Mouse (Mus musculus): Measurements from ENCODE around the gene Rpl29.

Rpl29 gene

GRCm38 (mm10) chr9:106417841-106418625 is 11.2 kb upstream of the Rpl29 start:
- DNase-seq (ENCODE audit: low spot score in 2 of 2): no peak

GRCm38 (mm10) chr9:106420608-106421007 is 8.6 kb upstream of the Rpl29 start:
- DNase-seq (ENCODE audit: low spot score in 2 of 2): no peak

- DNase-seq (ENCODE audit: low spot score in 2 of 2): no peak
Observed at GRCm38 (mm10) chr9:106421033-106421864, 8.0 kb upstream of the Rpl29 start.

- peak; percentile 75 to 84 for DNase-seq (ENCODE audit: low spot score in 2 of 2)
Observed at GRCm38 (mm10) chr9:106421865-106422160, 7.4 kb upstream of the Rpl29 start.

- peak; percentile 21 for DNase-seq (ENCODE audit: low spot score in 2 of 2)
Observed at GRCm38 (mm10) chr9:106428719-106429220, 484 bp upstream of the Rpl29 start.

- DNase-seq (ENCODE audit: low spot score in 2 of 2): no peak
Observed at GRCm38 (mm10) chr9:106430015-106430264, 686 bp downstream of the Rpl29 start.

GRCm38 (mm10) chr9:106433389-106433788 is 4.1 kb downstream of the Rpl29 start:
- no peak for DNase-seq (ENCODE audit: low spot score in 2 of 2)

- no peak for DNase-seq (ENCODE audit: low spot score in 2 of 2)
Observed at GRCm38 (mm10) chr9:106436566-106436965, 7.3 kb downstream of the Rpl29 start.

- DNase-seq (ENCODE audit: low spot score in 2 of 2): no peak
Observed at GRCm38 (mm10) chr9:106442680-106443079, 13.4 kb downstream of the Rpl29 start.

GRCm38 (mm10) chr9:106444836-106445235 is 15.6 kb downstream of the Rpl29 start:
- DNase-seq (ENCODE audit: low spot score in 2 of 2): no peak

- DNase-seq (ENCODE audit: low spot score in 2 of 2): peak; percentile 78 to 80
Observed at GRCm38 (mm10) chr9:106447348-106447747, 18.1 kb downstream of the Rpl29 start, which contains the start of the genes Abhd14b and Abhd14a. Gene Abhd14b, plus strand, starts transcription at chr9:106447459. Gene Abhd14a, minus strand, starts transcription at chr9:106447678.

GRCm38 (mm10) chr9:106447951-106448350 is 18.7 kb downstream of the Rpl29 start:
- DNase-seq (ENCODE audit: low spot score in 2 of 2): no peak

- DNase-seq (ENCODE audit: low spot score in 2 of 2): peak; percentile 40 to 61
Observed at GRCm38 (mm10) chr9:106448498-106449031, 19.3 kb downstream of the Rpl29 start.

GRCm38 (mm10) chr9:106449947-106450346 is 20.7 kb downstream of the Rpl29 start:
- no peak for DNase-seq (ENCODE audit: low spot score in 2 of 2)

GRCm38 (mm10) chr9:106450661-106451060 is 21.4 kb downstream of the Rpl29 start:
- no peak for DNase-seq (ENCODE audit: low spot score in 2 of 2)

GRCm38 (mm10) chr9:106451298-106451697 is 22.0 kb downstream of the Rpl29 start:
- DNase-seq (ENCODE audit: low spot score in 2 of 2): no peak

- no peak for DNase-seq (ENCODE audit: low spot score in 2 of 2)
Observed at GRCm38 (mm10) chr9:106451899-106452298, 22.6 kb downstream of the Rpl29 start.

GRCm38 (mm10) chr9:106452351-106452750 is 23.1 kb downstream of the Rpl29 start:
- no peak for DNase-seq (ENCODE audit: low spot score in 2 of 2)

- DNase-seq (ENCODE audit: low spot score in 2 of 2): no peak
Observed at GRCm38 (mm10) chr9:106452821-106453220, 23.6 kb downstream of the Rpl29 start.

- peak in 1 of 2 experiments; percentile 11 for DNase-seq (ENCODE audit: low spot score in 2 of 2)
Observed at GRCm38 (mm10) chr9:106453271-106454070, 24.2 kb downstream of the Rpl29 start, which contains the start of gene Pcbp4. Gene Pcbp4, plus strand, starts transcription at chr9:106453291.

GRCm38 (mm10) chr9:106454071-106454761 is 25.0 kb downstream of the Rpl29 start:
- DNase-seq (ENCODE audit: low spot score in 2 of 2): no peak
